Mouse (Mus musculus): ENCODE data around the gene Dstn.

- TF ChIP-seq CTCF (IDR thresholded peaks at IDR 0.05; ENCODE audit: low read depth, low read length) (no peak), POLR2A (IDR thresholded peaks at IDR 0.05; ENCODE audit: borderline replicate concordance, low read depth, low read length) (no peak)
These were observed 25.8 kb upstream of the Dstn start for GRCm38 (mm10) chr2:143889131-143889859.

Data from bone marrow macrophage, adult 2 months (primary cell).